Mouse (Mus musculus): ENCODE measurements around the gene Gfpt2. TPM values are rescaled to one million over a fixed set of nuclear protein-coding genes. Genes with fewer than 3 reads are reported as not detected.

The Gfpt2 gene
- 1.4 TPM in 2 replicates for polyA plus RNA-seq (2012; rRNA removed)

GRCm38 (mm10) chr11:49793619-49794341 lies at the start of gene Gfpt2:
Gene Gfpt2, plus strand, starts transcription at chr11:49794178.

GRCm38 (mm10) chr11:49846401-49847070 lies 52.6 kb downstream of the Gfpt2 start, which contains the start of gene Mapk9:
Gene Mapk9, plus strand, starts transcription at chr11:49846751.

Other genes starting within 250 kb of the Gfpt2 start
- gene Olfr1380, start 237.3 kb upstream of the Gfpt2 start, polyA plus RNA-seq (2012; rRNA removed), result not detected in 2 replicates
- 1.8 and 2.8 TPM in 2 replicates for gene Flt4, start 184.9 kb upstream of the Gfpt2 start, polyA plus RNA-seq (2012; rRNA removed)
- gene Scgb3a1, start 130.6 kb upstream of the Gfpt2 start, polyA plus RNA-seq (2012; rRNA removed), result 1.5 and 2.4 TPM in 2 replicates
- gene Cnot6, start 81.5 kb upstream of the Gfpt2 start, polyA plus RNA-seq (2012; rRNA removed), result 1.2 and 2.1 TPM in 2 replicates
- 4.4 and 4.5 TPM in 2 replicates for gene Mapk9, start 52.6 kb downstream of the Gfpt2 start, polyA plus RNA-seq (2012; rRNA removed)
- gene Rasgef1c, start 107.7 kb downstream of the Gfpt2 start, polyA plus RNA-seq (2012; rRNA removed), result 1.4 and 1.6 TPM in 2 replicates
- 26.9 and 60.8 TPM in 2 replicates for gene Rnf130, start 231.2 kb downstream of the Gfpt2 start, polyA plus RNA-seq (2012; rRNA removed)

Data from stomach, adult 2 months (tissue).